ENCODE assay signal across 9 mouse cellular contexts in the genomic region with DNA sequence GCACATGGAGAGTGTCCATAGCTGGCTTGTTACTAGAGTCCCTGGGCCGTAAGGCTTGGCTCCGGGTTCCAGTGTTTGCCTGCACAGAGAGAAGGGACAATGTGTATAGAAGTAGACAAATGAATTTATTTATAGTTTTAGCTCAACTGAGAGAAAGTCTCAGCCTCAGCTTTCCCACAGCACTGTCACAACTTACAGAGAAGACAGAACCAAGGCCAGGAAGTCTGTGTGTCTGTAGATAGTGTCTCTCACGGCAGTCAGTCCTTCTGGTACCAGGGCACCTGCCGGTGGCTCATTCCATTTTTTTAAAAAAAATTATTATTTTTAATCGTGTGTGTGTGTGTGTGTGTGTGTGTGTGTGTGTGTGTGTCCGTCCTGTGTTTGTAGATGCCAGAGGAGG. TPM values are rescaled to one million over a fixed set of nuclear protein-coding genes. Genes with fewer than 3 reads are reported as not detected.
DNase-seq lines count a peak whose midpoint lies in the region; ATAC-seq and TF ChIP-seq lines count a peak whose summit lies in the region.
"Had no signal": no experiment of that assay in that cellular context is flagged by ENCODE, and none has a peak within 500 bp of the region (broad histone marks: within the 10 kb centered on the region; RNA-seq: fewer than 3 reads in every experiment).

No protein-coding gene starts in this region.

- H3K27me3 ChIP-seq in hindbrain, embryonic 14.5 days (ENCODE audit: control insufficient read depth, insufficient read depth, low read length): no peaks in the 10 kb centered on the region
- H3K27me3 ChIP-seq in hindbrain, embryonic 10.5 days (ENCODE audit: insufficient read depth, poor library complexity, severe bottlenecking): no peaks in the 10 kb centered on the region
- H3K27me3 ChIP-seq in stomach, embryonic 15.5 days (replicated peaks): no peaks in the 10 kb centered on the region
- H3K27me3 ChIP-seq in stomach, postnatal 0 days (ENCODE audit: control insufficient read depth, insufficient read depth, low read length): no peaks in the 10 kb centered on the region
- no peaks in the 10 kb centered on the region for H3K27me3 ChIP-seq in limb, embryonic 14.5 days (ENCODE audit: control insufficient read depth, insufficient read depth, low read length)
- H3K27me3 ChIP-seq in myocyte (ENCODE audit: control insufficient read depth, insufficient read depth, insufficient read length): no peaks in the 10 kb centered on the region

- TF ChIP-seq POLR2A in limb, embryonic 14.5 days (IDR thresholded peaks at IDR 0.05; ENCODE audit: borderline replicate concordance, extremely low read depth, insufficient read depth, insufficient read length): no peak
- TF ChIP-seq POLR2A in myocyte (IDR thresholded peaks at IDR 0.05; ENCODE audit: insufficient read length, low read depth): no peak

- H3K36me3 ChIP-seq in hindbrain, embryonic 14.5 days (replicated peaks; ENCODE audit: control insufficient read depth, insufficient read depth): no peaks in the 10 kb centered on the region
- H3K36me3 ChIP-seq in hindbrain, embryonic 10.5 days: no peaks in the 10 kb centered on the region
- no peaks in the 10 kb centered on the region for H3K36me3 ChIP-seq in stomach, embryonic 15.5 days
- H3K36me3 ChIP-seq in stomach, postnatal 0 days (ENCODE audit: control insufficient read depth, insufficient read depth, low read length): no peaks in the 10 kb centered on the region
- H3K36me3 ChIP-seq in limb, embryonic 14.5 days (ENCODE audit: control insufficient read depth, insufficient read depth, low read length): no peaks in the 10 kb centered on the region
- H3K36me3 ChIP-seq in myocyte (ENCODE audit: control insufficient read depth, insufficient read depth): no peaks in the 10 kb centered on the region

- H3K79me2 ChIP-seq in myocyte (ENCODE audit: control insufficient read depth, insufficient read depth): no peaks in the 10 kb centered on the region

- ATAC-seq in hindbrain, embryonic 14.5 days (ENCODE audit: low FRiP score): no peak
- no peak for ATAC-seq in stomach, embryonic 15.5 days (ENCODE audit: insufficient read depth, low FRiP score, low read depth)
- no peak for ATAC-seq in stomach, postnatal 0 days (ENCODE audit: low FRiP score, low TSS enrichment)
- ATAC-seq in limb, embryonic 14.5 days (ENCODE audit: low FRiP score, low read depth): no peak

- H3K4me3 ChIP-seq in hindbrain, embryonic 14.5 days (replicated peaks; ENCODE audit: low read length): no peak overlapping the region
- no peak overlapping the region for H3K4me3 ChIP-seq in hindbrain, embryonic 10.5 days
- H3K4me3 ChIP-seq in stomach, embryonic 15.5 days (replicated peaks): no peak overlapping the region
- H3K4me3 ChIP-seq in stomach, postnatal 0 days (ENCODE audit: low read depth, low read length): no peak overlapping the region
- no peak overlapping the region for H3K4me3 ChIP-seq in limb, embryonic 14.5 days (replicated peaks; ENCODE audit: low read length)
- H3K4me3 ChIP-seq in myocyte: peak overlapping the region; percentile 58

- H3K9ac ChIP-seq in hindbrain, embryonic 14.5 days: no peak overlapping the region
- H3K9ac ChIP-seq in stomach, embryonic 15.5 days: no peak overlapping the region
- H3K9ac ChIP-seq in stomach, postnatal 0 days (ENCODE audit: low read length): no peak overlapping the region
- H3K9ac ChIP-seq in limb, embryonic 14.5 days (ENCODE audit: low read depth, low read length, severe bottlenecking): no peak overlapping the region

- H3K4me1 ChIP-seq in hindbrain, embryonic 14.5 days (replicated peaks; ENCODE audit: control insufficient read depth, insufficient read depth, low read length): peaks cover 18% of the 10 kb centered on the region
- H3K4me1 ChIP-seq in hindbrain, embryonic 10.5 days (replicated peaks): peaks cover 49% of the 10 kb centered on the region
- H3K4me1 ChIP-seq in stomach, embryonic 15.5 days: peaks cover 9% of the 10 kb centered on the region
- H3K4me1 ChIP-seq in stomach, postnatal 0 days (replicated peaks; ENCODE audit: control insufficient read depth, insufficient read depth): no peaks in the 10 kb centered on the region
- peaks cover 5% of the 10 kb centered on the region for H3K4me1 ChIP-seq in limb, embryonic 14.5 days (ENCODE audit: control insufficient read depth, insufficient read depth, low read length)

- no peak for TF ChIP-seq CTCF in stomach, postnatal 0 days (IDR thresholded peaks at IDR 0.05; ENCODE audit: low read depth)

- no peak for DNase-seq in hindbrain, embryonic 14.5 days (ENCODE audit: low spot score)
- DNase-seq in hindbrain, embryonic 10.5 days (ENCODE audit: low spot score): no peak
- no peak for DNase-seq in stomach, postnatal 0 days (ENCODE audit: low spot score)
- no peak for DNase-seq in limb, embryonic 14.5 days (ENCODE audit: low spot score)
- DNase-seq in frontal cortex, postnatal 25 days (ENCODE audit: low spot score in 2 of 2): no peak
- DNase-seq: gastrocnemius, postnatal 10 days; spleen, adult 18-20 months had no signal

- H3K27ac ChIP-seq in hindbrain, embryonic 14.5 days: no peak overlapping the region
- H3K27ac ChIP-seq in hindbrain, embryonic 10.5 days: no peak overlapping the region
- no peak overlapping the region; the same call in 1 of the 2 replicates for H3K27ac ChIP-seq in stomach, embryonic 15.5 days
- no peak overlapping the region for H3K27ac ChIP-seq in stomach, postnatal 0 days (replicated peaks)
- no peak overlapping the region for H3K27ac ChIP-seq in limb, embryonic 14.5 days (replicated peaks; ENCODE audit: low read depth, low read length)

- H3ac ChIP-seq in myocyte (ENCODE audit: control insufficient read depth, insufficient read length): no peak overlapping the region

- no peaks in the 10 kb centered on the region for H3K9me3 ChIP-seq in hindbrain, embryonic 14.5 days (ENCODE audit: control insufficient read depth, low read length)
- no peaks in the 10 kb centered on the region for H3K9me3 ChIP-seq in hindbrain, embryonic 10.5 days
- no peaks in the 10 kb centered on the region for H3K9me3 ChIP-seq in stomach, embryonic 15.5 days
- H3K9me3 ChIP-seq in stomach, postnatal 0 days (ENCODE audit: control insufficient read depth, low read length): no peaks in the 10 kb centered on the region
- no peaks in the 10 kb centered on the region for H3K9me3 ChIP-seq in limb, embryonic 14.5 days (ENCODE audit: control insufficient read depth, low read length)

- no peak for TF ChIP-seq EP300 in stomach, postnatal 0 days (optimal IDR thresholded peaks at IDR 0.05)

- WGBS in hindbrain, embryonic 14.5 days: 79% methylated on average over 6 of the region's 6 CpGs
- WGBS in hindbrain, embryonic 10.5 days: 86% methylated on average over 6 of the region's 6 CpGs
- WGBS in stomach, embryonic 15.5 days: 69% methylated on average over 6 of the region's 6 CpGs
- WGBS in stomach, postnatal 0 days: 74% methylated on average over 6 of the region's 6 CpGs
- WGBS in limb, embryonic 14.5 days: 80% methylated on average over 6 of the region's 6 CpGs

- H3K4me2 ChIP-seq in hindbrain, embryonic 14.5 days (replicated peaks): 0 out of 2 replicates have a peak overlapping the region, but pooled peaks have one; percentile 84
- peak overlapping the region; percentile 94 for H3K4me2 ChIP-seq in stomach, embryonic 15.5 days
- H3K4me2 ChIP-seq in stomach, postnatal 0 days (replicated peaks; ENCODE audit: low read depth): no peak overlapping the region; the same call in 1 of the 2 replicates
- 0 out of 2 replicates have a peak overlapping the region, but pooled peaks have one; percentile 91 for H3K4me2 ChIP-seq in limb, embryonic 14.5 days (replicated peaks; ENCODE audit: low read depth, low read length, severe bottlenecking)
- H3K4me2 ChIP-seq in myocyte (ENCODE audit: low read depth): peak overlapping the region; percentile 89

RNA-seq across cellular contexts. Expression of gene Tapbpl, which starts 0.9 kb away (rescaled TPM):
- 4.7 and 5.3 TPM in 2 replicates for polyA plus RNA-seq in hindbrain, embryonic 14.5 days (2014; fragmentation: Nextera tagmentation; extraction: Ambion mirVana)
- polyA plus RNA-seq in hindbrain, embryonic 10.5 days (2016; fragmentation: Nextera tagmentation; extraction: Ambion mirVana): 1.9 TPM in 2 replicates
- 8.0 and 8.8 TPM in 2 replicates for polyA plus RNA-seq in stomach, embryonic 15.5 days (2015; fragmentation: Nextera tagmentation; extraction: Ambion mirVana)
- polyA plus RNA-seq in stomach, postnatal 0 days (2015; fragmentation: Nextera tagmentation; extraction: Ambion mirVana): 8.5 and 8.6 TPM in 2 replicates
- polyA plus RNA-seq in limb, embryonic 14.5 days (2012; rRNA removed): 2.7 and 2.8 TPM in 2 replicates
- polyA plus RNA-seq in limb, embryonic 14.5 days (2014; fragmentation: Nextera tagmentation; extraction: Ambion mirVana): 3.4 and 3.7 TPM in 2 replicates
- 6.5 TPM for polyA plus RNA-seq in myocyte (2012; fragmentation: generic; extraction: Trizol)

RNA-seq across cellular contexts. Expression of gene Cd27, which starts 4.3 kb away (rescaled TPM):
- 0.86 and 1.2 TPM in 2 replicates for polyA plus RNA-seq in hindbrain, embryonic 14.5 days (2014; fragmentation: Nextera tagmentation; extraction: Ambion mirVana)
- 1.2 TPM in 2 replicates for polyA plus RNA-seq in hindbrain, embryonic 10.5 days (2016; fragmentation: Nextera tagmentation; extraction: Ambion mirVana)
- 2.2 and 2.5 TPM in 2 replicates for polyA plus RNA-seq in stomach, embryonic 15.5 days (2015; fragmentation: Nextera tagmentation; extraction: Ambion mirVana)
- polyA plus RNA-seq in stomach, postnatal 0 days (2015; fragmentation: Nextera tagmentation; extraction: Ambion mirVana): 0.91 and 1.1 TPM in 2 replicates
- 0.22 and 0.50 TPM in 2 replicates for polyA plus RNA-seq in limb, embryonic 14.5 days (2012; rRNA removed)
- polyA plus RNA-seq in limb, embryonic 14.5 days (2014; fragmentation: Nextera tagmentation; extraction: Ambion mirVana): 1.3 and 1.5 TPM in 2 replicates
- 1.5 TPM for polyA plus RNA-seq in myocyte (2012; fragmentation: generic; extraction: Trizol)

RNA-seq across cellular contexts. Expression of gene Vamp1, which starts 17.2 kb away (rescaled TPM):
- 12.6 and 15.8 TPM in 2 replicates for polyA plus RNA-seq in hindbrain, embryonic 14.5 days (2014; fragmentation: Nextera tagmentation; extraction: Ambion mirVana)
- polyA plus RNA-seq in hindbrain, embryonic 10.5 days (2016; fragmentation: Nextera tagmentation; extraction: Ambion mirVana): 3.3 and 3.9 TPM in 2 replicates
- polyA plus RNA-seq in stomach, embryonic 15.5 days (2015; fragmentation: Nextera tagmentation; extraction: Ambion mirVana): 6.0 and 6.3 TPM in 2 replicates
- polyA plus RNA-seq in stomach, postnatal 0 days (2015; fragmentation: Nextera tagmentation; extraction: Ambion mirVana): 3.3 and 3.4 TPM in 2 replicates
- polyA plus RNA-seq in limb, embryonic 14.5 days (2012; rRNA removed): 14.7 and 16.2 TPM in 2 replicates
- polyA plus RNA-seq in limb, embryonic 14.5 days (2014; fragmentation: Nextera tagmentation; extraction: Ambion mirVana): 2.4 and 2.6 TPM in 2 replicates
- 6.5 TPM for polyA plus RNA-seq in myocyte (2012; fragmentation: generic; extraction: Trizol)

RNA-seq across cellular contexts. Expression of gene Mrpl51, which starts 40.9 kb away (rescaled TPM):
- polyA plus RNA-seq in hindbrain, embryonic 14.5 days (2014; fragmentation: Nextera tagmentation; extraction: Ambion mirVana): 140 and 142 TPM in 2 replicates
- 206 and 213 TPM in 2 replicates for polyA plus RNA-seq in hindbrain, embryonic 10.5 days (2016; fragmentation: Nextera tagmentation; extraction: Ambion mirVana)
- 231 and 236 TPM in 2 replicates for polyA plus RNA-seq in stomach, embryonic 15.5 days (2015; fragmentation: Nextera tagmentation; extraction: Ambion mirVana)
- polyA plus RNA-seq in stomach, postnatal 0 days (2015; fragmentation: Nextera tagmentation; extraction: Ambion mirVana): 196 and 211 TPM in 2 replicates
- 56.5 and 75.0 TPM in 2 replicates for polyA plus RNA-seq in limb, embryonic 14.5 days (2012; rRNA removed)
- 189 and 199 TPM in 2 replicates for polyA plus RNA-seq in limb, embryonic 14.5 days (2014; fragmentation: Nextera tagmentation; extraction: Ambion mirVana)
- polyA plus RNA-seq in myocyte (2012; fragmentation: generic; extraction: Trizol): 132 TPM

RNA-seq across cellular contexts. Expression of gene Ncapd2, which starts 41.0 kb away (rescaled TPM):
- 40.1 and 40.7 TPM in 2 replicates for polyA plus RNA-seq in hindbrain, embryonic 14.5 days (2014; fragmentation: Nextera tagmentation; extraction: Ambion mirVana)
- polyA plus RNA-seq in hindbrain, embryonic 10.5 days (2016; fragmentation: Nextera tagmentation; extraction: Ambion mirVana): 199 and 233 TPM in 2 replicates
- polyA plus RNA-seq in stomach, embryonic 15.5 days (2015; fragmentation: Nextera tagmentation; extraction: Ambion mirVana): 107 and 108 TPM in 2 replicates
- 15.3 and 16.6 TPM in 2 replicates for polyA plus RNA-seq in stomach, postnatal 0 days (2015; fragmentation: Nextera tagmentation; extraction: Ambion mirVana)
- 250 and 270 TPM in 2 replicates for polyA plus RNA-seq in limb, embryonic 14.5 days (2012; rRNA removed)
- 82.9 and 96.9 TPM in 2 replicates for polyA plus RNA-seq in limb, embryonic 14.5 days (2014; fragmentation: Nextera tagmentation; extraction: Ambion mirVana)
- polyA plus RNA-seq in myocyte (2012; fragmentation: generic; extraction: Trizol): 34.7 TPM
